Mouse (Mus musculus): ENCODE measurements around the gene Dag1.

DNA sequence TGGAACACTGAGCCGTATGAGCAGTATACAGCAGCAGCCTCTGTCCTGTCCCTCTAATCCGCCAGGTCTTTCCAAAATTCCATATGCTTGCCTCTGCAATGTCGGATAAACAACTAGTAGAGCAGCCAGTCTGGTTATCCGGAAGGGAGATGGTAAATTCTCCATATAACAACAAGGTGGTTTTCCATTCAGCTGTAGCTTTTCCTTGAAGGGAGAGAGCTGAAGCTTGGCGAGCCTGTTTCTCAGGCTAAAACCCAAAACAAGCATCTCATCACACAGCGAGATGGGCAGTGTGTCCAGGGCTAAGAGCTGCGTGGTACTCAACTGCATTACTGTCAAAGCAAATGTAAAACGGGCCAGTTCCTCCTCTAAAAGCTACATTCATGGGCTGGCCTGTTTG lies 75.2 kb downstream of the Dag1 start:
- TF ChIP-seq CTCF (IDR thresholded peaks at IDR 0.05) (no peak), POLR2A (IDR thresholded peaks at IDR 0.05; ENCODE audit: insufficient read depth, low read depth, low read length) (no peak)
